In the genomic region with DNA sequence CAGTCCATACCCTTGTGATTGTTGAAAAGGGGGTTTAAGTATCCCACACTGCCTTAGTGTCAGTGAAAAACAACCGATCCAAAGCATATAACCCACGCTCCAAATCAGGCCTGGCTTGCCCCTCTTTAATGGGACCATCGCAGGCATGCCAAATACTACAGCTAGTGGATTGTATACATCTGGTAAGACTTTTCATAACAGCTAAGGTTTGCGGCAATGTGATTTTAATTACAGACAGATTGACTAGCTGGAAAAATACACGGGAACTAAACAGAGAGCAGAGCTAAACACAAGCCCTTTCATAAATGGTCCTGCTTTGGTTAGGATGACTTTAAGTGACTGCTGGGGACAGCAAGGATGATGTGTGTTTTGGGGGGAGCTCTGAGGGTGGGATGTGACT, we compare ENCODE assay signal across 20 mouse cellular contexts. TPM values are rescaled to one million over a fixed set of nuclear protein-coding genes. Genes with fewer than 3 reads are reported as not detected.
A peak's percentile ranks its signal among the peaks of the same experiment; 100 is the strongest.
DNase-seq lines count a peak whose midpoint lies in the region; ATAC-seq lines count a peak whose summit lies in the region.
"Had no signal": no experiment of that assay in that cellular context is flagged by ENCODE, and none has a peak within 500 bp of the region (broad histone marks: within the 10 kb centered on the region; RNA-seq: fewer than 3 reads in every experiment).

No protein-coding gene starts in this region.

- H3K27ac ChIP-seq in midbrain, embryonic 11.5 days (ENCODE audit: low read depth, low read length) = no peak overlapping the region
- H3K27ac ChIP-seq in midbrain, embryonic 15.5 days = no peak overlapping the region
- H3K27ac ChIP-seq in embryonic facial prominence, embryonic 13.5 days = peak overlapping the region; percentile 93
- peak overlapping the region; percentile 82 for H3K27ac ChIP-seq in limb, embryonic 10.5 days
- no peak overlapping the region for H3K27ac ChIP-seq in intestine, embryonic 15.5 days
- H3K27ac ChIP-seq in kidney, embryonic 16.5 days (ENCODE audit: low read length) = no peak overlapping the region

- H3K9me3 ChIP-seq in midbrain, embryonic 11.5 days (ENCODE audit: control insufficient read depth, low read length) = no peaks in the 10 kb centered on the region
- H3K9me3 ChIP-seq in midbrain, embryonic 15.5 days = no peaks in the 10 kb centered on the region
- H3K9me3 ChIP-seq in embryonic facial prominence, embryonic 13.5 days = no peaks in the 10 kb centered on the region
- no peaks in the 10 kb centered on the region for H3K9me3 ChIP-seq in limb, embryonic 10.5 days (replicated peaks)
- no peaks in the 10 kb centered on the region for H3K9me3 ChIP-seq in intestine, embryonic 15.5 days
- H3K9me3 ChIP-seq in kidney, embryonic 16.5 days (ENCODE audit: low read length) = 0 out of 2 replicates have a peak, but pooled peaks cover 2% of the 10 kb centered on the region

- no peak overlapping the region for H3K4me3 ChIP-seq in midbrain, embryonic 11.5 days (ENCODE audit: low read depth, low read length)
- H3K4me3 ChIP-seq in midbrain, embryonic 15.5 days = no peak overlapping the region
- H3K4me3 ChIP-seq in embryonic facial prominence, embryonic 13.5 days = no peak overlapping the region
- no peak overlapping the region for H3K4me3 ChIP-seq in limb, embryonic 10.5 days
- no peak overlapping the region for H3K4me3 ChIP-seq in intestine, embryonic 15.5 days (replicated peaks)
- no peak overlapping the region for H3K4me3 ChIP-seq in kidney, embryonic 16.5 days (ENCODE audit: low read length)

- no peaks in the 10 kb centered on the region for H3K36me3 ChIP-seq in midbrain, embryonic 11.5 days (ENCODE audit: control insufficient read depth, insufficient read depth, low read length)
- no peaks in the 10 kb centered on the region for H3K36me3 ChIP-seq in midbrain, embryonic 15.5 days (replicated peaks)
- no peaks in the 10 kb centered on the region for H3K36me3 ChIP-seq in embryonic facial prominence, embryonic 13.5 days
- H3K36me3 ChIP-seq in limb, embryonic 10.5 days = no peaks in the 10 kb centered on the region
- no peaks in the 10 kb centered on the region for H3K36me3 ChIP-seq in intestine, embryonic 15.5 days
- no peaks in the 10 kb centered on the region for H3K36me3 ChIP-seq in kidney, embryonic 16.5 days (ENCODE audit: insufficient read depth, low read length)

- H3K4me2 ChIP-seq in midbrain, embryonic 11.5 days = no peak overlapping the region
- H3K4me2 ChIP-seq in midbrain, embryonic 15.5 days = no peak overlapping the region
- peak overlapping the region; percentile 12; the same call in 1 of the 2 replicates for H3K4me2 ChIP-seq in embryonic facial prominence, embryonic 13.5 days
- H3K4me2 ChIP-seq in intestine, embryonic 15.5 days (replicated peaks) = no peak overlapping the region
- no peak overlapping the region for H3K4me2 ChIP-seq in kidney, embryonic 16.5 days (replicated peaks; ENCODE audit: low read depth, low read length)
- H3K4me2 ChIP-seq: liver, embryonic 11.5 days had no signal

- WGBS in midbrain, embryonic 11.5 days = 88% methylated on average over 5 of the region's 5 CpGs
- WGBS in midbrain, embryonic 15.5 days = 89% methylated on average over 5 of the region's 5 CpGs
- WGBS in embryonic facial prominence, embryonic 13.5 days = 18% methylated on average over 5 of the region's 5 CpGs
- 25% methylated on average over 5 of the region's 5 CpGs for WGBS in limb, embryonic 10.5 days
- 58% methylated on average over 5 of the region's 5 CpGs for WGBS in intestine, embryonic 15.5 days
- WGBS in kidney, embryonic 16.5 days = 76% methylated on average over 5 of the region's 5 CpGs

- no peak overlapping the region for H3K9ac ChIP-seq in midbrain, embryonic 11.5 days (ENCODE audit: low read length)
- no peak overlapping the region for H3K9ac ChIP-seq in midbrain, embryonic 15.5 days
- H3K9ac ChIP-seq in embryonic facial prominence, embryonic 13.5 days = 0 out of 2 replicates have a peak overlapping the region, but pooled peaks have one; percentile 17
- no peak overlapping the region for H3K9ac ChIP-seq in intestine, embryonic 15.5 days
- H3K9ac ChIP-seq in kidney, embryonic 16.5 days (replicated peaks; ENCODE audit: low read length) = no peak overlapping the region

- ATAC-seq in midbrain, embryonic 11.5 days (ENCODE audit: low FRiP score) = no peak
- ATAC-seq in midbrain, embryonic 15.5 days (replicated peaks) = no peak
- ATAC-seq in embryonic facial prominence, embryonic 13.5 days (ENCODE audit: insufficient number of reproducible peaks, insufficient read depth, low FRiP score, low TSS enrichment, low read depth) = peak; percentile 67
- no peak for ATAC-seq in intestine, embryonic 15.5 days
- no peak for ATAC-seq in kidney, embryonic 16.5 days (ENCODE audit: low FRiP score, low TSS enrichment)
- ATAC-seq: activated CD4-positive, CD25-positive, alpha-beta regulatory T cell, adult 4 months; CD4-positive, CD25-positive, alpha-beta regulatory T cell, adult 4 months; forebrain, embryonic 14.5 days; midbrain, embryonic 16.5 days had no signal

- peak; percentile 56 for DNase-seq in midbrain, embryonic 11.5 days (ENCODE audit: low spot score, missing footprints)
- no peak for DNase-seq in limb, embryonic 10.5 days (ENCODE audit: low spot score)
- DNase-seq in gastrocnemius, adult 8-10 months (ENCODE audit: low spot score in 2 of 2) = no peak
- DNase-seq: adrenal gland, postnatal 10 days; cerebellum, adult 9-11 months; gastrocnemius, postnatal 36 days; kidney, postnatal 4 days; lung, adult 18-20 months; lung, postnatal 14 days; retina, postnatal 1 day; right cerebral cortex, postnatal 4 days had no signal

- no peaks in the 10 kb centered on the region for H3K27me3 ChIP-seq in midbrain, embryonic 11.5 days (ENCODE audit: control insufficient read depth, insufficient read depth, low read length)
- H3K27me3 ChIP-seq in midbrain, embryonic 15.5 days (replicated peaks) = no peaks in the 10 kb centered on the region
- no peaks in the 10 kb centered on the region for H3K27me3 ChIP-seq in embryonic facial prominence, embryonic 13.5 days
- no peaks in the 10 kb centered on the region for H3K27me3 ChIP-seq in limb, embryonic 10.5 days (ENCODE audit: low read depth, poor library complexity, severe bottlenecking)
- H3K27me3 ChIP-seq in intestine, embryonic 15.5 days (replicated peaks) = no peaks in the 10 kb centered on the region
- no peaks in the 10 kb centered on the region for H3K27me3 ChIP-seq in kidney, embryonic 16.5 days (ENCODE audit: insufficient read depth, low read length)

- peaks cover 8% of the 10 kb centered on the region; the same call in 1 of the 2 replicates for H3K4me1 ChIP-seq in midbrain, embryonic 11.5 days (ENCODE audit: control insufficient read depth, insufficient read depth, low read length)
- H3K4me1 ChIP-seq in midbrain, embryonic 15.5 days = peaks cover 4% of the 10 kb centered on the region; the same call in 1 of the 2 replicates
- peaks cover 62% of the 10 kb centered on the region for H3K4me1 ChIP-seq in embryonic facial prominence, embryonic 13.5 days
- H3K4me1 ChIP-seq in limb, embryonic 10.5 days = peaks cover 58% of the 10 kb centered on the region
- H3K4me1 ChIP-seq in intestine, embryonic 15.5 days (replicated peaks) = peaks cover 8% of the 10 kb centered on the region
- no peaks in the 10 kb centered on the region for H3K4me1 ChIP-seq in kidney, embryonic 16.5 days (ENCODE audit: insufficient read depth, low read length)

RNA-seq across cellular contexts. Expression of a gene that starts 44.4 kb away (rescaled TPM):
- polyA plus RNA-seq in midbrain, embryonic 11.5 days (2014; fragmentation: Nextera tagmentation; extraction: Ambion mirVana) = 2.5 and 3.0 TPM in 2 replicates
- polyA plus RNA-seq in midbrain, embryonic 15.5 days (2015; fragmentation: Nextera tagmentation; extraction: Ambion mirVana) = 4.1 and 5.2 TPM in 2 replicates
- polyA plus RNA-seq in embryonic facial prominence, embryonic 13.5 days (2015; fragmentation: Nextera tagmentation; extraction: Ambion mirVana) = 25.2 and 31.8 TPM in 2 replicates
- polyA plus RNA-seq in limb, embryonic 10.5 days (2016; fragmentation: Nextera tagmentation; extraction: Ambion mirVana) = 4.2 and 6.3 TPM in 2 replicates
- polyA plus RNA-seq in intestine, embryonic 15.5 days (2015; fragmentation: Nextera tagmentation; extraction: Ambion mirVana) = 3.4 and 3.8 TPM in 2 replicates
- total RNA-seq in gastrocnemius, adult 8-10 months (2022) = 1 to 10 TPM; 2.3 to 4.1 (median 2.8) TPM
- polyA plus RNA-seq in kidney, embryonic 16.5 days (2015; fragmentation: Nextera tagmentation; extraction: Ambion mirVana) = 5.0 and 5.5 TPM in 2 replicates

Comparison
In these comparisons a context has a peak if more than half of its experiments do, and no peak if none do; other contexts are left out.
1. H3K27ac ChIP-seq: peak in embryonic facial prominence, embryonic 13.5 days (single experiment) and limb, embryonic 10.5 days (single experiment); none in midbrain, embryonic 11.5 days (single experiment), midbrain, embryonic 15.5 days (single experiment), intestine, embryonic 15.5 days (single experiment) and kidney, embryonic 16.5 days (single experiment).